Mouse (Mus musculus): ENCODE measurements at regions not wholly inside any gene's neighbourhood (a gene's known extent, or its start where the extent isn't known, plus 50 kb on each side); places are given as distances from the start of the nearest gene placed in this dataset.

DNA sequence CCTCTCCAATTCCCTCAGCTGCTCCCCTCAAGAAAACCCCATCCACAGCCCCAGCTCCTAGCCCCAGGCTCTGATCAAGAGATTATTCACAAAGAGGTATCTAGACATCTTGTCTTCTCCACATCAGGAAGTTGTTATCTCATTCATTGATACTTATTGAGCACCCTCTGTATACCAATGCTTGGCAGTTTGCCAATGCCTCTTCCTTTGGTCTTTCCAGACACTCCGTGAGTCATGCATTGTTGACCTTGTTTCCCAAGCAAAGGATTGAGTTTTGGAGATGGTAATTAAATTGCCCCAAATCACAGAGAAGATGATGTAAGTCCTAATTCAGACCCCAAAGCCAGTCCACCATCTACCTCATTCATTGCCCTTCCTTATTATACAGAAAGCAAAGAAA, 235.9 kb upstream of the Zmiz1 start:
- Histone ChIP-seq H3K9ac (no peak overlapping the region), H3K27ac (no peak overlapping the region), H3K4me1 (replicated peaks) (peaks cover 33% of the 10 kb centered on the region), H3K36me3 (no peaks in the 10 kb centered on the region), H3K27me3 (no peaks in the 10 kb centered on the region), H3K4me2 (no peak overlapping the region), H3K9me3 (no peaks in the 10 kb centered on the region), H3K4me3 (no peak overlapping the region)
- WGBS, result 37% methylated on average over 1 of the region's 1 CpGs
- no peak for ATAC-seq (ENCODE audit: low FRiP score)

DNA sequence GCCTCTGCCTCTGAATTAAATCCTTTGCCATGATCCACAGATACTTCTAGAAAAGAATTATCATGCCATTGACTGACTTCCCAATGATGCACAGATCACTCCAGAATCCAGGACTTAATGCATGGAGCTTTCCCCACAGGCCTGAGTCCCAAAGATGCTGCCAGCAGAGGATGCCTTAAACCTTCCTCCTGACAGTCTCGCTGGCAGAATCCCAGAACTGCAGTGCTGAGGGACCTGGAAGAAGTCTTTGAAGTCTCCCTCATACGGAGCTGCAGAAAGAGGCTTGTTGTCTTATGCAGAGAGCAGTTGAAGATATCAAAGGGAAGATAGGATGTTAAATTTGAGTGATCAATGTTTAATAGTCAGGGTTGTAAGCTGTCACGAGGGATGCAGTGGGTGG, 233.8 kb upstream of the Zmiz1 start:
- Histone ChIP-seq H3K9me3 (no peaks in the 10 kb centered on the region), H3K27me3 (no peaks in the 10 kb centered on the region), H3K4me3 (no peak overlapping the region), H3K4me2 (no peak overlapping the region), H3K9ac (no peak overlapping the region), H3K36me3 (no peaks in the 10 kb centered on the region), H3K4me1 (replicated peaks) (peaks cover 51% of the 10 kb centered on the region), H3K27ac (peak overlapping the region; percentile 84; the same call in 1 of the 2 replicates)
- no peak for ATAC-seq (ENCODE audit: low FRiP score)
- 53% methylated on average over 3 of the region's 3 CpGs for WGBS

DNA sequence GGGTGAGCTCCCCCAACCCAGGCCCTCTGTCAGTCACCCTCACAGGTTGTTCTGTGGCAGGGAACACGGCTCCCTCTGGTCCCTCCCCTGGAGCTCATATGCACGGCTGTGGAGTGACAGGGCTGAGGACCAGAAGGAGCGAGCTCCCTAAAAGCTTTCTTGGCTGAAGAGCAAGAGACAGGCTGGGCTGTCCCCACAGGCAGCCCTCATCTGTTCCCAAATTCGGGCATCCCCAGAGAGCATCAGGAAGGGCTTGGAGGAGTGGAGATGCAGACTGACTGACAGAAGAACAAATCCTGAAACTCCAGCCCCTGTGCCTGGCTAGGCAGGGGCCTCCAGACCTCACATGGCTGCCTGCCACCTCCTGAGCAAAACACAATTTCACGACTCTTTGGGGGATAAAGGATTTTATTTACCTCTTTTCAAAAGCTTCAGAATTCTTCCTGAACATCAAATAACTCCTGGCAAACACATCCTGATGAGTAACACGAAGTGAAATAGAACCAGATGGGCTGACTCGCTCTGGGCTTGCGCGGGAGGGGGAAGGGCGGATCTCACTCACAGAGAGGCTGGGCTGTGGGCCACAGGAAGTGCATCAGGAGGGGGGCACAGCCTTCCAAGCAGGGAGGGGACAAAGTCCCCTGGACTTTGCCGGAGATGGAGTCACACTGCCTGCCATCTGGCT, 232.7 kb upstream of the Zmiz1 start:
- Histone ChIP-seq H3K36me3 (no peaks in the 10 kb centered on the region), H3K9ac (peak overlapping the region; percentile 46; the same call in 1 of the 2 replicates), H3K4me2 (peak overlapping the region; percentile 25), H3K27ac (peak overlapping the region; percentile 84), H3K4me3 (no peak overlapping the region), H3K27me3 (no peaks in the 10 kb centered on the region), H3K9me3 (no peaks in the 10 kb centered on the region), H3K4me1 (replicated peaks) (peaks cover 51% of the 10 kb centered on the region)
- peak; percentile 87 for ATAC-seq (ENCODE audit: low FRiP score)
- 8% methylated on average over 11 of the region's 11 CpGs for WGBS

DNA sequence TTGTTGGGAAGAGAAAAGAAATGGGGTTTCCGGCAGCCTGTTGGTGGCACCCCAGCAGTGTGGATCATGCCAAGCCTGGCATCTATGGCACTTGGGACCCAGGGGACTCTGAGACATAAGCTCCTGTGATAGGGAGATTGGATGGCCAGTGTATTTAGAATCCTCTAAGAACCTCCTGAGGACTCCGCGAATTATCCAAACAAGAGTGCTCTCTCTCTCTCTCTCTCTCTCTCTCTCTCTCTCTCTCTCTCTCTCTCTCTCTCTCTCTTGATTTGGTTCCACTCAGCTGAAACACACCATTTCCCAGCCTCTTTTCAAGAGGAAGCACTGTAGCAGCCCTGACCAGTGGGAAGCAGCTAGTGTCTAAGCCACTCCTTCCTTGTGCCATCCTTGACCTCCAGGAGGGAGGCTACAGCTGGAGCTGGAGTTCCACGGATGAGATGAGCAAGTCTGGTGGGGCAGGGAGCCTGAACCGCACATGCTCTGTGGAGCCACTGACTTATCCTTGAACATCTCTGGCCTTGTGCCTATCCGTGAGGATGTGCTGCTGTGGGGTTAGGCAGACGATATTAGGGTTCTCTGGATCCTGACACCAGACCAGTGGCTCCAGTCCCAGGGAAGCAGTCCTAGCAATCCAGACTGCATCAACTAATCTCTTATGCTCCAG, 232.0 kb upstream of the Zmiz1 start:
- Histone ChIP-seq H3K9ac (no peak overlapping the region), H3K4me1 (replicated peaks) (peaks cover 56% of the 10 kb centered on the region), H3K27me3 (no peaks in the 10 kb centered on the region), H3K4me3 (no peak overlapping the region), H3K9me3 (no peaks in the 10 kb centered on the region), H3K27ac (peak overlapping the region; percentile 84), H3K36me3 (no peaks in the 10 kb centered on the region), H3K4me2 (peak overlapping the region; percentile 25; the same call in 1 of the 2 replicates)
- 43% methylated on average over 7 of the region's 7 CpGs for WGBS
- no peak; the same call in 1 of the 2 replicates for ATAC-seq (ENCODE audit: low FRiP score)

DNA sequence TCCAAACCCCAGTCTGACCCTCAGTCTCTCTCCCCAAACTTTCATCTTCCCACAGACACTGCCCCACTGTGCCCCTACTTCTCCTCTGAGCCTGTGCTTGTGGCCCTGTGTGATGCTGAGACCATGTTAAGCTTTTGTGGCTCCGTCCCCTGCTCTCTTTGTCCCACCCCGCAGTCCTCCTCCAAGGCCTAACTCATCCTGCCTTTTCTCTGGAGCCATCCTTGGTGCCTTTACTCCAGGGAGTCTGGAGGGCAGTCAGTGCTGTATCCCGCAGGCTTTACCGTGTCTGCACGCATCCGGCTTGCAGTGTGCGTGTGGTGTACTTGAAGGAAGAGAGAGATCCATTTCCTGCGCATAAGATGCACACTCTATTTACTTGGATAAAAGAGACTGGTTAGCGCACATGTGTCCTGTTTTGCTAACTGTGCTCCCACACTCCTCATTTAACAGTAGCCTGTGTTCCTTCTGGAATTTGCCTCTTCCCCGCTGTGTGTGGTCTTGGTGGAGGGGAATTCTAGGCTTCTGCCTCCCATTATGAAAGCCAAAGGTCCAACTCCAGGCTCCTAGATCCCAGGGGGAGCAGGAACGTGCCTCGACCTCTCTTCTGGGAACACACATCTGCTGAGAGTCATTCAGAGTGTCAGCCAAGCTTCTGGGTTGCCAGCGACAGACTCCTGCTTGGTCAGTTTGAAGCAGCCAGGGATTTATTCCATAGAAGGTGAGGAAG, 230.5 kb upstream of the Zmiz1 start:
- Histone ChIP-seq H3K27me3 (no peaks in the 10 kb centered on the region), H3K4me2 (no peak overlapping the region), H3K9ac (no peak overlapping the region), H3K4me1 (replicated peaks) (peaks cover 59% of the 10 kb centered on the region), H3K36me3 (no peaks in the 10 kb centered on the region), H3K4me3 (no peak overlapping the region), H3K9me3 (no peaks in the 10 kb centered on the region), H3K27ac (no peak overlapping the region; the same call in 1 of the 2 replicates)
- no peak for ATAC-seq (ENCODE audit: low FRiP score)
- 77% methylated on average over 13 of the region's 13 CpGs for WGBS

DNA sequence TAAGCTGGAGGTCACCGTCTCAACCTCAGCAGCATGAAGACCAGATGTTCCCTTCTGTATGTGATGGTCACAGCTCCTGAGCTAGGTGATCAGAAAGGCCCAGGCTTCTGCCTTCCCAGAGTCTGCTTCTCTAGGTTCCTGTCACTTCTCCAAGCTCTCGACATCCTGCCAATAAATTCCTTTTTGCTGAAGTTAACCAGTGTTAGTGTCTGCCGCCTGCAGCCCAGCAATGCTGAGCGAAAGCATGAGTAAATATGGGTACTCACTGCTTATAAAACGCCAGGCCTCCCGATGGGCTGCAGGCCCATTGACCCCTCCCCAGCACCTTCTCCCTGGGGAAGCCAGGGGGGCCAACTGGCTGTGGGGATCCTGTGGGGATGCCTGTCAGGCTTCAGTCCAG, 229.4 kb upstream of the Zmiz1 start:
- WGBS, result 49% methylated on average over 6 of the region's 6 CpGs

DNA sequence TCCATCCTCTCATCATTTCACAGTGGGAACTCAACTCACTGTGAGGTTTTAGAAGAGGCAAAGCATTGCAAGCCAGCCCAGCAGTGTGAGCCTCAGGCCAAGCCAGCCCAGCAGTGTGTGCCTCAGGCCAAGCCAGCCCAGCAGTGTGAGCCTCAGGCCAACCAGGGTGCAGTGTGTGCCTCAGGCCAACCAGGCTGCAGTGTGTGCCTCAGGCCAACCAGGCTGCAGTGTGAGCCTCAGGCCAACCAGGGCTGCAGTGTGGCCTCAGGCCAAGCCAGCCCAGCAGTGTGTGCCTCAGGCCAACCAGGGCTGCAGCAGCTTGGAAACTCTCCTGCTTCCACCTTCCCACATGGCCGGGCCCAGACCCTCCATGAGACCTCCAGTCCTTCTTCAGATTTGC, 227.1 kb upstream of the Zmiz1 start:
- 90% methylated on average over 1 of the region's 1 CpGs for WGBS
- ATAC-seq (ENCODE audit: low FRiP score), result no peak
- H3K36me3 ChIP-seq, result no peaks in the 10 kb centered on the region
- no peak overlapping the region for H3K4me2 ChIP-seq
- no peaks in the 10 kb centered on the region for H3K9me3 ChIP-seq
- H3K4me1 ChIP-seq (replicated peaks), result peaks cover 55% of the 10 kb centered on the region
- no peak overlapping the region for H3K9ac ChIP-seq
- H3K27me3 ChIP-seq, result no peaks in the 10 kb centered on the region
- H3K27ac ChIP-seq, result no peak overlapping the region
- H3K4me3 ChIP-seq, result no peak overlapping the region

More for the DNA sequence above, 229.4 kb upstream of the Zmiz1 start:
- Histone ChIP-seq H3K4me2 (no peak overlapping the region), H3K36me3 (no peaks in the 10 kb centered on the region), H3K27me3 (no peaks in the 10 kb centered on the region), H3K9ac (no peak overlapping the region), H3K4me1 (replicated peaks) (peaks cover 64% of the 10 kb centered on the region), H3K27ac (peak overlapping the region; percentile 35; the same call in 1 of the 2 replicates), H3K9me3 (no peaks in the 10 kb centered on the region), H3K4me3 (no peak overlapping the region)
- no peak for ATAC-seq (ENCODE audit: low FRiP score)

DNA sequence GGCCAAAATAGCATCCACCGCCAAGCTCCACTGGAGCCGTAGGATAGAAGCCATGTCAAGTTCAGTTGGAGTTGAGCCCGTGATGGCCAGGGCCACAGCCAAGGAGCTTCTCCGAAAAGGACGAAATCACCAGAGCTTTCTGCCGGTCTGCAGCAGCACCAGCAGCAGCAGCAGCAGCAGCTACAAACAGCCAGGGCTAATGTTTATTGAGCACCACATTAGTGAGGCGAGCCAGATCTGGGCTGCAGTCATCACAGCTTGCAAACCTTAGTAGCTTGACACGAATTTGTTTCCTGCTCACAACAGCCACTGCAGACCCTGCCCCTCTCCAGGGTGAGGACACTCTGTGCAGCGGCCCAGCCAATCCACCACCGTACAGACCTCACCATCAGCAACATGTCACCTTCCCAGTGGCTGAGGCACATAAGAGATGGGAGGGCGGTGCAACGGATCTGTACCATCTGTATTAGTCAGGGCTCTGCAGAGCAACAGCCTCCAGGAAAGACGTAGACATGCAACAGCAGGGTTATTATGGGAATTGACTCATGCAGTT, 222.5 kb upstream of the Zmiz1 start:
- H3K9ac ChIP-seq, result no peak overlapping the region
- H3K4me3 ChIP-seq, result no peak overlapping the region
- H3K36me3 ChIP-seq, result no peaks in the 10 kb centered on the region
- H3K9me3 ChIP-seq, result no peaks in the 10 kb centered on the region
- H3K27me3 ChIP-seq, result no peaks in the 10 kb centered on the region
- ATAC-seq (ENCODE audit: low FRiP score), result no peak
- 67% methylated on average over 13 of the region's 13 CpGs for WGBS
- peaks cover 42% of the 10 kb centered on the region for H3K4me1 ChIP-seq (replicated peaks)
- H3K27ac ChIP-seq, result peak overlapping the region; percentile 75
- no peak overlapping the region for H3K4me2 ChIP-seq

DNA sequence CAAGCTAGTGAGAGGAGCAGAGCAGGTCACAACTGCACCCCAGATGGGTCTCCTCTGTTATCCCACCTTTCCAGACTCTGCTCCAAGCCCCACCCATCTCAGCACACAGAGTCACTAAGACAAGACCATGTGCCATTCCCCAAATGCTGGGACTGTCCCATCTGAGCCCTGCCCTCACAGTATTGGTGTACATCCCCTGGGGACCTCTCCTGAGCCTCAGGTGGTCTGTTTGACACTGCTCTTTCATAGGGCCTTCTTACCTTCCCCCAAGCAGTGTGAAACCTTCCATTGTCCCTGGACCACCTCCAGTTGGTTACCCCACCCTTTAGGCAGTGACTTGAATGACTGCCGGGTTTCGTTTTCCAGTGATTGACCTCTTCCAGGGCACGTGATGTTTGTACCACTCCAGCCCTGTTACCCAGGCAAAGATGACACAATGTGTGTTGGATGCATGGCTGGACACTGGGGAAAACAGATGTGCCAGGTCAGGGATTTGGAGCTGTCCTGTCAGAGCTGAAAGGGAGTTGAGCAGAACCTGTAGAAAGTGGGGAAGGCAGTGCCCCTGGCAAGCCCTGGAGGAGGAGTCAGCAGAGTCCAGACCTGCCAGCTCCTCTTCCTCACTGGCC, 219.5 kb upstream of the Zmiz1 start:
- Histone ChIP-seq H3K27ac (no peak overlapping the region), H3K36me3 (no peaks in the 10 kb centered on the region), H3K9me3 (no peaks in the 10 kb centered on the region), H3K9ac (no peak overlapping the region), H3K4me1 (replicated peaks) (peaks cover 44% of the 10 kb centered on the region), H3K4me3 (no peak overlapping the region), H3K27me3 (no peaks in the 10 kb centered on the region), H3K4me2 (no peak overlapping the region)
- 54% methylated on average over 3 of the region's 3 CpGs for WGBS
- no peak for ATAC-seq (ENCODE audit: low FRiP score)

DNA sequence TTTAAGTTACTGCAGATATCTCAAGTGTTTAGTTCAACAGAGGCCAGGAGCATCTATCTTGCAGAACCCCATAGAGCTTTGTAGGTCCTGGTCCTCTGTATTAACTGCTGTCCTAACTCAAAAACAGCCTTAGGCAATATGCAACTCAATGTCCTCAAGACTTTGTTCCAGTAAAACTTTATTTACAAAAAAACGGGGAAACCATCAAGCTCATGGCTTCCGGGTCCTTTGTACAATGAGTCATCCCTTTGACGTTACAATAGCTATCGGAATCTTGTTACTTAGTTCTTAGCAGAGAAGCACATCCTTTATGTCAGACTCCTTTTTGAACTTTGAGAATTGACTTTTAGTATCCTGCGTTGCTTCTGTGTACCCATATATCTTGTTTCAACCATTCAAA, 216.2 kb upstream of the Zmiz1 start:
- H3K4me3 ChIP-seq, result no peak overlapping the region
- H3K4me1 ChIP-seq (replicated peaks), result peaks cover 35% of the 10 kb centered on the region
- no peak overlapping the region for H3K4me2 ChIP-seq
- 84% methylated on average over 5 of the region's 5 CpGs for WGBS
- ATAC-seq (ENCODE audit: low FRiP score), result no peak
- H3K9ac ChIP-seq, result no peak overlapping the region
- H3K36me3 ChIP-seq, result no peaks in the 10 kb centered on the region
- H3K27ac ChIP-seq, result peak overlapping the region; percentile 78
- no peaks in the 10 kb centered on the region for H3K27me3 ChIP-seq
- no peaks in the 10 kb centered on the region for H3K9me3 ChIP-seq

DNA sequence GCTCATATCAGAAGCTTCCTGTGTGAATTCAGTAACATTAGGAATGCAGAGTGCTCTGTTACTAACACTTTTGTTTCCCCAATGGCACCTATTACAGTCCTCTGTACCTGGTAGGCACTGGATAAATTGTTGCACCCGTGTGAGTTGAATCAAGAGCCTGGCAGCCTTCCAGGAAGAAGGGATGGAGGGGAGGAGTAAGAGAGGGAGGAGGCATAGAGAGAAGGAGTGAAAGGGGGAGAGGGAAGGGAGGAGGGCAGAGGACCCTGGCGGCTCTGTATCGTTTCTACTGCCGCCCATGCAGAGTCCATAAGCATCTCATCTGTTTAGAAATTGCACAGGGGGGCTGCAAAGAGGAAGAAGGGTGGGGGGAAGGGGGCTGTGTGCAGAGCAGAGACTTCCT, 215.7 kb upstream of the Zmiz1 start:
- Histone ChIP-seq H3K4me3 (no peak overlapping the region), H3K27ac (peak overlapping the region; percentile 78), H3K36me3 (no peaks in the 10 kb centered on the region), H3K4me2 (no peak overlapping the region), H3K4me1 (replicated peaks) (peaks cover 35% of the 10 kb centered on the region), H3K9me3 (no peaks in the 10 kb centered on the region), H3K9ac (no peak overlapping the region), H3K27me3 (no peaks in the 10 kb centered on the region)
- WGBS, result 29% methylated on average over 4 of the region's 4 CpGs
- ATAC-seq (ENCODE audit: low FRiP score), result peak; percentile 53; the same call in 1 of the 2 replicates

DNA sequence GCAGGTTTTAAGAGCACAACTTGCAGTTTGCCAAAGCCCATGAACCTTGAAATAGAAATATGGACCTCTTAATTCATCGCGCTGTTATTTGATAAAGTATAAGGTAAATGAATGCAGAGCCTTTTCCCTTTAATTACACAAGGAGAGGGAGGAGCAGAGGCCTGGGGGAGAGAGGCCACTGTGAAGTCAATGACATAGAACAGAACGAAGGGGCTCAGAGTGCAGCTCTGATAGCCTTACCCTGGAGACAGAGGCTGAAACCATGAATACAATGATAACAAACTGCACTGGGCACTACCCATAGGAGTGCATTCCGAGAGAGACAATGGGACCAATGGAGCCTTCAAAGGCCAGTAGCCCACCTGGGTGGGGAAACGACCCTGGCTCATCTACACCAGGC, 215.3 kb upstream of the Zmiz1 start:
- Histone ChIP-seq H3K4me3 (no peak overlapping the region), H3K9me3 (no peaks in the 10 kb centered on the region), H3K27me3 (no peaks in the 10 kb centered on the region), H3K9ac (no peak overlapping the region), H3K4me2 (no peak overlapping the region), H3K4me1 (replicated peaks) (peaks cover 35% of the 10 kb centered on the region), H3K36me3 (no peaks in the 10 kb centered on the region), H3K27ac (peak overlapping the region; percentile 78)
- ATAC-seq (ENCODE audit: low FRiP score), result peak; percentile 34; the same call in 1 of the 2 replicates
- WGBS, result 46% methylated on average over 5 of the region's 5 CpGs

Data from hindbrain, embryonic 13.5 days (tissue).